Mouse (Mus musculus) hindbrain, postnatal 0 days (tissue): Measurements from ENCODE around the gene Impg1. TPM values are rescaled to one million over a fixed set of nuclear protein-coding genes. Genes with fewer than 3 reads are reported as not detected.

Experiments used
- ATAC-seq: fragments of 200-750 bp; cut with Nextera tagmentation; 2 replicates; pipeline ENCODE4 v1.8.0; 2017; ENCODE audit warnings: mild to moderate bottlenecking, moderate TSS enrichment, moderate library complexity
- DNase-seq: peaks from one replicate; pipeline ENCODE4 v3.0.0-alpha.2; 2015; ENCODE audit warnings: low spot score
- H3K27ac ChIP-seq: fragments of 300-500 bp; sonication (generic); 2 replicates; pipeline ENCODE4 v1.5.1; 2014; ENCODE audit warnings: mild to moderate bottlenecking
- H3K27me3 ChIP-seq: fragments of 300-500 bp; sonication (generic); 2 replicates; pipeline ENCODE4 v1.6.1; 2014; ENCODE audit warnings: low read length, mixed read lengths; ENCODE audit not compliant: insufficient read depth
- H3K36me3 ChIP-seq: fragments of 300-500 bp; sonication (generic); 2 replicates; pipeline ENCODE4 v1.6.1; 2014; ENCODE audit warnings: low read length, mixed read lengths; ENCODE audit not compliant: insufficient read depth
- H3K4me1 ChIP-seq: fragments of 300-500 bp; sonication (generic); 2 replicates; pipeline ENCODE4 v1.6.1; 2014; ENCODE audit warnings: antibody characterized with exemption, low read length, mixed read lengths; ENCODE audit not compliant: insufficient read depth
- H3K4me2 ChIP-seq: fragments of 300-500 bp; sonication (generic); 2 replicates; pipeline ENCODE4 v1.6.1; 2014; ENCODE audit warnings: low read depth, mild to moderate bottlenecking, low read length, moderate library complexity, mixed read lengths
- H3K4me3 ChIP-seq: fragments of 300-500 bp; sonication (generic); 2 replicates; pipeline ENCODE4 v1.5.1; 2014; ENCODE audit warnings: low read length
- H3K9ac ChIP-seq: fragments of 300-500 bp; sonication (generic); replicated peaks from 2 replicates; pipeline ENCODE4 v1.6.1; 2014; ENCODE audit warnings: mild to moderate bottlenecking, low read length, moderate library complexity, mixed read lengths
- H3K9me3 ChIP-seq: fragments of 300-500 bp; sonication (generic); 2 replicates; pipeline ENCODE4 v1.6.1; 2016; ENCODE audit warnings: low read length, mixed read lengths
- CTCF ChIP-seq: IDR thresholded peaks from 2 replicates; pipeline ENCODE4 v1.5.1; 2016; ENCODE audit warnings: antibody characterized with exemption, control low read depth, low read depth
- WGBS: fragments of 180-500 bp; shearing (Covaris S2); extraction: QIAGEN DNeasy Blood & Tissue Kit; methylation state at CpG from one replicate; pipeline ENCODE4 v1.1.7; 2014; 5-methylcytosine and 5-hydroxymethylcytosine counted together
- polyA plus RNA-seq: library from polyadenylated mRNA; unstranded; fragments of >200 nt; fragmentation: Nextera tagmentation; extraction: Ambion mirVana; gene quantifications from 2 replicates; pipeline ENCODE4 v1.2.1, GENCODE M21; 2015
- total RNA-seq: library from RNA; depleted of rRNA; stranded (reverse); fragments of >200 nt; gene quantifications from 2 replicates; pipeline ENCODE4 v1.2.3, GENCODE M21; 2014

Gene Impg1
- total and polyA plus RNA-seq, 2 experiments from 2014 or later = 0.26 TPM; not detected in 1

DNA sequence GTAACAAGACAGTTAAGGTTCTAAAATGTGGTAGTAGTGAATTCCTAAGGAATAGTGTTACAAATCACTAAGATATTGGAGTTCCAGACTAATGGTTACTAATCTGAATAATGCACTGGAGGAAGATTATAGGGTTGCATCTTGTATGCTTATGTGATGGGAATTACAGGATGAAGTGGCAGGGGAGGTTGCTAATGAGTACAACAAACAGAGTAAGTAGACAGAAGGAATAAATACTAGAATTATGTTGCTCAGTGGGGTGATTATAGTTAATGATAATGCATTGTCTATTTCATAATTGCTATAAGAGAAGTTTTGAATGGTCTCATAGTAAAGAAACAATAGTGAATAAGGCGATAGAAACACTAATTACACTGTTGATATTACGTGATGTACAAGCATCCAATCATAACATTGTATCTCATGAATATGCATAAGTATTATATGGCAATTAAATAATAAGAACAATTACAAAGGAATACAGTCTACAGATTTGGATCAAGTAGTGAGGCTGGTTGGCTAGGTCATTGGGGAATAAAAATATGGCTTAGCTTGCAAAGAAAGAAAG is 85.1 kb downstream of the Impg1 start:
- Histone ChIP-seq H3K27ac (no peak overlapping the region), H3K4me3 (no peak overlapping the region), H3K4me2 (no peak overlapping the region), H3K9ac (no peak overlapping the region), H3K27me3 (no peaks in the 10 kb centered on the region), H3K9me3 (no peaks in the 10 kb centered on the region), H3K36me3 (no peaks in the 10 kb centered on the region), H3K4me1 (no peaks in the 10 kb centered on the region)
- no peak for ATAC-seq
- no peak for DNase-seq
- WGBS = 62% methylated on average over 2 of the region's 2 CpGs
- TF ChIP-seq CTCF = no peak

GRCm38 (mm10) chr9:80374100-80374499 is 91.2 kb downstream of the Impg1 start:
- WGBS = 65% methylated on average over 1 of the region's 1 CpGs
- 0 out of 2 replicates have a peak, but pooled peaks have one; percentile 24 for ATAC-seq
- H3K4me2 ChIP-seq = no peak overlapping the region
- DNase-seq = peak; percentile 16
- no peak overlapping the region for H3K4me3 ChIP-seq
- H3K9me3 ChIP-seq = no peaks in the 10 kb centered on the region
- no peak overlapping the region for H3K9ac ChIP-seq
- TF ChIP-seq CTCF = no peak
- H3K27ac ChIP-seq = no peak overlapping the region
- no peaks in the 10 kb centered on the region for H3K27me3 ChIP-seq
- H3K36me3 ChIP-seq = no peaks in the 10 kb centered on the region
- no peaks in the 10 kb centered on the region for H3K4me1 ChIP-seq

GRCm38 (mm10) chr9:80373304-80373739 is 92.0 kb downstream of the Impg1 start:
- no peak for TF ChIP-seq CTCF
- no peak overlapping the region for H3K9ac ChIP-seq
- no peaks in the 10 kb centered on the region for H3K9me3 ChIP-seq
- H3K27ac ChIP-seq = no peak overlapping the region
- WGBS = 73% methylated on average over 5 of the region's 5 CpGs
- no peak overlapping the region for H3K4me3 ChIP-seq
- ATAC-seq = peak; percentile 69
- no peak overlapping the region for H3K4me2 ChIP-seq
- no peaks in the 10 kb centered on the region for H3K4me1 ChIP-seq
- no peaks in the 10 kb centered on the region for H3K36me3 ChIP-seq
- DNase-seq = no peak
- H3K27me3 ChIP-seq = no peaks in the 10 kb centered on the region

DNA sequence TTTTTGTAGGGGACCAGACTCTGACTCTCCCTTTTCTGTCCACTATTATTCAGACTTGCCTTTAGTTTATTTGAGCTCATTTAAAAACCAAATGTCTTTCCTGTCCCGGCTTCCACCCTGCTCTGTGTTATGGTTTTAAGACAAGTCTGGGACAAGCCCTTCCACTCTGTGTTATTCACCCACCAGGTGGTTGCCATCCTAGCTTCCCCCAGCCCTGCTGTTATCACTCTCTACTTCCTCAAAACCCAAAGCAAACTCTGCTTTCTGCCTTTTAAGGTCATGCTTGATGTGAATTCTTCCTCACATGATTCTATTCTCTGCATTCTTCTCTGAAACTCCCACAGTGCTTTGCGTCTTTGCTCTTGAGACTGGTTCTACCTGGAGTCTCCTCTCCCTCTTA is 96.6 kb downstream of the Impg1 start:
- Histone ChIP-seq H3K4me1 (no peaks in the 10 kb centered on the region), H3K36me3 (no peaks in the 10 kb centered on the region), H3K4me2 (no peak overlapping the region), H3K9me3 (no peaks in the 10 kb centered on the region), H3K27me3 (no peaks in the 10 kb centered on the region), H3K9ac (no peak overlapping the region), H3K27ac (no peak overlapping the region), H3K4me3 (no peak overlapping the region)
- DNase-seq (no peak), ATAC-seq (no peak)
- no peak for TF ChIP-seq CTCF
- whole genome bisulfite sequencing = 75% methylated on average over 2 of the region's 2 CpGs

DNA sequence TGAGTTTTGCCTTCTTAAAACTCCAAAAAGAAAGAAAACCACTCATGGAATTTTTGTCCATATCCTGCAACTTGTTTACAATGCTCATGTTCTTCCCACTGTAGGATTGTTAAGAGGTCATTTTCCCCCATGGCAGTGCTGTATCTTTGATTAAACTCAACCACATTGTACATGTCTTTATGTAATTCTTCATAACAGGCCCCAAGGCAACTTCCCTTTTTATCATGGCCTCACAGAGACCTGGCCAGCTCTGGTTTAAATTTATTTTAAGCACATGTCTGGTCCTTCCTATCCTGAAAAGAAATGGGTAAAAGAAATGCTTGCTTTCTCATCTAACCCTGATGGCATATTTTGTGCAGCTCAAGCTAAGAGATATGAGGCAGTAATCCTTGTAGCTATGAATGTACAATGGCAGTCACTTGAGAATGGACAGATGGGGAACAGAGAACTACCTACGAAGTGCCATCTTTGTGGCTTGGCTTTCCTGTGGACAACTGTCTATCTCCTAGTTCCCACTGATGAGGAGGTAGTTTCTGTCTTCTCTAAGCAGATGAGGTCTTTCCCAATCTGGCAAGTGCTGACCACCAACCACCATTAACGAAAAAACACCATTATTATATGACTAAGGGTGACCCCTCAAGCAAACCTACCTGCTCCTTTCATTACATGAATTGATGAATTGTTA is 97.6 kb downstream of the Impg1 start:
- no peaks in the 10 kb centered on the region for H3K27me3 ChIP-seq
- DNase-seq = no peak
- H3K9me3 ChIP-seq = no peaks in the 10 kb centered on the region
- H3K4me1 ChIP-seq = no peaks in the 10 kb centered on the region
- WGBS = 89% methylated on average over 2 of the region's 2 CpGs
- no peak for TF ChIP-seq CTCF
- H3K27ac ChIP-seq = no peak overlapping the region
- no peaks in the 10 kb centered on the region for H3K36me3 ChIP-seq
- no peak overlapping the region for H3K4me2 ChIP-seq
- H3K4me3 ChIP-seq = no peak overlapping the region
- no peak for ATAC-seq
- no peak overlapping the region for H3K9ac ChIP-seq

- H3K27ac ChIP-seq = no peak overlapping the region
- H3K27me3 ChIP-seq = no peaks in the 10 kb centered on the region
- H3K4me1 ChIP-seq = no peaks in the 10 kb centered on the region
- DNase-seq (no peak), ATAC-seq (no peak)
- no peaks in the 10 kb centered on the region for H3K36me3 ChIP-seq
- H3K4me3 ChIP-seq = no peak overlapping the region
- no peak overlapping the region for H3K4me2 ChIP-seq
- no peaks in the 10 kb centered on the region for H3K9me3 ChIP-seq
- no peak overlapping the region for H3K9ac ChIP-seq
- no peak for TF ChIP-seq CTCF
Observed at GRCm38 (mm10) chr9:80360063-80360462, 105.2 kb downstream of the Impg1 start.

GRCm38 (mm10) chr9:80351678-80352331 is 113.5 kb downstream of the Impg1 start:
- H3K4me2 ChIP-seq = peak overlapping the region; percentile 39
- DNase-seq (peak; percentile 58), ATAC-seq (peak; percentile 73)
- H3K27ac ChIP-seq = no peak overlapping the region
- no peak overlapping the region; the same call in 1 of the 2 replicates for H3K4me3 ChIP-seq
- no peak overlapping the region for H3K9ac ChIP-seq
- H3K36me3 ChIP-seq = no peaks in the 10 kb centered on the region
- WGBS = 12% methylated on average over 20 of the region's 20 CpGs
- no peaks in the 10 kb centered on the region for H3K9me3 ChIP-seq
- no peaks in the 10 kb centered on the region for H3K4me1 ChIP-seq
- no peaks in the 10 kb centered on the region for H3K27me3 ChIP-seq
- no peak for TF ChIP-seq CTCF
